Mouse (Mus musculus): ENCODE data around the gene Skil.

Gene Skil

DNA sequence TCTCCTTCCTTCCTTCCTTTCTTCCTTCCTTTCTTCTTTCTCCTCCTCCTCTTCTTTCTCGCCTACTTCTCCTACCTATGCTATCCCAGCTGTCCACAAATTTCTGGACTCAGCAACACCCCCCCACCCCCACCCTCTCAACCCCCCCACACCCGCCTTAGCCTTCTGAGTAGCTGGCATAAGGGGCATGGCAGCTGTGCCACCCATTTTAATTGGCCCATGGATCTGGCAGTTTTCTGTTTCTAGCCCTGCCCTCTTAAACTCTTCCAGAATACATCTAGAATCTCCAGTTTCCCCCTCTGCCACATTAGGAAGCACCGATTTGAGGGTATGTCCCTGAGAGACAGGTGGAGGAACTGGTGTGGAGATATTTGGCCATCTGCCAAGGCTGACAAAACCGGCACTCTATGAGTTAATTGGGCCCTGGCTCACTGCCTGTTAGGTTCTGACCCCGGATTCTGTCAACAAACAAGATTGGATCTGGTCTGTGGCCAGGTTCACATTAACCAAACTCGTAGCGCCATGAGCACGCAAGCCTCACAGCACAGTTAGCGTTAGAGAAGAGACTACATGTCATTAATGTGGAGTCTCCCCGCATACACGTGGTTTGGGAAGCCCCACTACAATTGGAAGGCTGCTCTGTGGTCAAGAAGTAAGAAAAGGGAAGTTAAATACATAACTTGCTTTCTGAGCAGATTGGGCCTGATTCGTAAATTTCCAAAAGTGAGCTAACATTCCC, 11.2 kb upstream of the Skil start:
- in situ Hi-C loops (cut with MboI), result no loop called here

DNA sequence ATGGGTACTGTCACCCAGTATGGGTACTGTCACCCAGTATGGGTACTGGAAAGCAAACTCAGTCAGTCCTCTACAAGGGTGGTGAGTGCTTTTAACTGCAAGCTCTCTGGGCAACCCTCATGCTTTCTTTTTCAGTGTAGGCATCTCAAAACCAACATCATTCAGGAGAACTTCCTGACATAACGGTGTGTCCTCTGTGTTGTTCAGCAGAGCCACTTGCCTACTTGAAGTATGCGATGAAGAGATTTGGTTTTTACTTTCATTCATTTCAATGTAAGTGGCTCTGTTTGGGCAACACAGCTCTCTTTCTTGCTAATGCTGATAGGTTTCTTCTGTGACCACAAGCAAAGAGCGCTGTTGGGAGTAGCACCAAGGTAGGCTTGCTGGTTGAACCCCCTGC, 9.9 kb upstream of the Skil start:
- in situ Hi-C loops (cut with MboI), result no loop called here

DNA sequence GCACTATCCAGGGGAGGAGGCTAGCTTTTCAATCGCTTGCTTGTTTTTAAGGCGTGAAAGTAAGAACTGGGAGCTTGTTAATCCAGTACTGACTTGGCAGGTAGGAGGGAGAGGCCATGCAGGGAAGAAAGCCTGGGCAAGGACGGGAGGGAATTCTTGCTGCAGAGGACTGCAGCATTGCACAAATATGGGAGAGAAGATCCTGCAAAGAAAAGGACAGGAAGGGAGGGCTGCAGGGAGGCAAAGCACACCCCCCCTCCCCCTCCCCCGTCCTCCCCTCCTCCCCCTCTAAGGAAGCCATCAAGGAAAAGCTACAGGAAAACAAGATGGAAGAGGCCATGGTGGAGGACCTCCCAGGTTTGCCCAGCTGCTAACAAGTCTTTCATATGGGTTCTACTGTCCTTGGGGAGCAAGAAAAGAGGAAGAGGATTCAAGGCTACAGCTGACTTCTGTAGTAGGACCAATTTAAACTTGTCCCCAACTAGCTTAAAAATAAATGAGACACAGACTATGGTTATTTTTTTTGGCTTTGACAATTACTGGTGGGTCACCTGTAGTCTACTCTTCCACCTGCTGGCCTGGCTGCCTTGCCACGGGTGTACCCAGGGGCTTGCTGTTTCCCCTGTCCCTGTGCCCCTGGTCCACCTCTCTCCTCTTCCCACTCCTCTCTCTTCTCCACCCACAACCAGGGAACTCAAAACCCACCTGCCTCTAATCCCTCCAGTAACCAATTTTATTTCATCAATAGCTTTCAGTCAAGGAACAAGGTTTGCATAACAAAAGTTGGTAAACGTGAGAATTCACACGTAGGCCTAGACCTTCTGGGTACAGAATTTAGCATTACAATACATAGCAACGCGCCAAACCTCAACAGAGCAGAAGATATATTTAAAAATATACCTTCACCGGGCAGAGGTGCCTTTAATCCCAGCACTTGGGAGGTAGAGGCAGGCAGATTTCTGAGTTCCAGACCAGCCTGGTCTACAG, 5.8 kb upstream of the Skil start:
- in situ Hi-C loops (cut with MboI), result no loop called here

- in situ Hi-C loops (cut with MboI), result loop anchor here (5.0 kb wide), 1 partner anchor 33 kb away; no protein-coding TSS in a partner anchor
Observed at GRCm38 (mm10) chr3:31089956-31090355, 4.9 kb upstream of the Skil start.

GRCm38 (mm10) chr3:31093196-31093595, 1.7 kb upstream of the Skil start:
- in situ Hi-C loops (cut with MboI), result loop anchor here (5.0 kb wide), 1 partner anchor 36 kb away; no protein-coding TSS in a partner anchor

DNA sequence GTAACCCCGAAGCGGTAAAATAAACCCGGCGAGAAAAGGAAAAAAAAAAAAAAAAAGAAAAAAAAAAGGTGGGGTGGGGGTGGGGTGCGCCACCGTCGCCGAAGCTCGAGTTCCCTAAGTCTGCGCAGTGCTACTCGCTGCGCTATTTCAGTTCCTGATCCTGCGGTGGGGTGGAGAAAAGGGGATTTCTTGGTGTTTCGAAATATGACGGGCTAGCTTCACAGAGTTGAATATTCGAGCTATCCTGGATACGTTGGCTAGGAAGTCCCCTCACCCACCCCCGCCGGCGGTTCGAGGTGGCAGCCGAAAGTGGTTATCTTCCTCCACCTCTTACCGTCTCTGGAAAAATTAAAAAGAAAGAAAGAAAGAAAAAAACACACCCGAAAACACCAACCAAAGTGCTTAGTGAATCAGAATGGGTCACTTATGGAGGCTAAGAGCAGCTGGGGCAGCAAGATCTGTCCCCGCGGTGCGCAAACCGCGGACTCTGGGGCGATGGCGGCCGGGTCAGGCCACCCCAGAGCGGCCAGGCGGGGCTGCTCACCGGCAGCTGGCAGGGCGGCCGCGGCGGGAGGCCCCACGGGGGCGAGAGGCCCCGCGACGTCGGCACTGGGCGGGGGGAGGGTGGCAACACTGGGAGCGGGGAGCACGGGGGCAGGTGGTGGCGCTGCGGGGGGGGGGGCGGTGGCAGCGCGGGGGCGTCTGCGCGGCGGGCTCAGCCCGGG, 1.1 kb upstream of the Skil start:
- in situ Hi-C loops (cut with MboI), result loop anchor here (5.0 kb wide), 1 partner anchor 36 kb away; no protein-coding TSS in a partner anchor

DNA sequence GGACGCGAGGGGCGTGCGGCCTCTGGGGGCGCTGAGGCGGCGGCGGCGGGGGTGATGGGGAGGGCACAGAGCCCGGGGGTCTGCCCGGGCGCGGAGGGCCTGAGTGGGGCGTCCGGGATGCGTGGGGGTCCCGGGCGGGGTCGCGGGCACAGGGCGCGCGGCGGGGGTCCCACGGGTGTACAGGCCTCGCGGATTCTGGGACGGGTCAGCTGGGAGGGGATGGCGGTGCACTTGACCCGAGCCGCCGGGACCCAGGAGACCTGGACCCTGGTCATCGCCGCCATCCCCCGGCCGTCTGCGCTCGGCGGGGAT, 277 bp downstream of the Skil start:
- in situ Hi-C loops (cut with MboI), result no loop called here

GRCm38 (mm10) chr3:31095491-31096154, 765 bp downstream of the Skil start:
- in situ Hi-C loops (cut with MboI), result no loop called here

- in situ Hi-C loops (cut with MboI), result no loop called here
Observed at GRCm38 (mm10) chr3:31096155-31097101, 1.6 kb downstream of the Skil start.

GRCm38 (mm10) chr3:31097102-31097720, 2.4 kb downstream of the Skil start:
- in situ Hi-C loops (cut with MboI), result no loop called here

- in situ Hi-C loops (cut with MboI), result no loop called here
Observed at GRCm38 (mm10) chr3:31097976-31098375, 3.1 kb downstream of the Skil start.

DNA sequence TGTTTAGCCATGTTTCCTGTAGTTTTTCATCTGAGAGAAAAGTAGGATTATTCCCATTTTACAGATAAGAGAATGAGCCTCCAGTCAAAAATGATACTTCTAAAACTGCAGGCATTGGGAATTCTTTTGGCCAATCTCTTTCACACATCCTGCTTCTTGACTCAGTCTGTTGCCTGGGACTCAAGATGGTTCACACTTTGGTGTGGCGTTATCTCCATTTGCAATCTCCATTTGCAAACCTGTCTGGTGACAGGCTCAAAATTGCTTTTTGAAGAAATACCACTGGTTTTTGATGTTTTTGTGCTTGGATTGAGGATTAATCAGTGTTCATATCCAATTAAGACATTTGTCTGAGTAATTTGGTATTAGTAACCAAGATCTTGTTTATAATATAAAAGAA, 3.7 kb downstream of the Skil start:
- in situ Hi-C loops (cut with MboI), result no loop called here

DNA sequence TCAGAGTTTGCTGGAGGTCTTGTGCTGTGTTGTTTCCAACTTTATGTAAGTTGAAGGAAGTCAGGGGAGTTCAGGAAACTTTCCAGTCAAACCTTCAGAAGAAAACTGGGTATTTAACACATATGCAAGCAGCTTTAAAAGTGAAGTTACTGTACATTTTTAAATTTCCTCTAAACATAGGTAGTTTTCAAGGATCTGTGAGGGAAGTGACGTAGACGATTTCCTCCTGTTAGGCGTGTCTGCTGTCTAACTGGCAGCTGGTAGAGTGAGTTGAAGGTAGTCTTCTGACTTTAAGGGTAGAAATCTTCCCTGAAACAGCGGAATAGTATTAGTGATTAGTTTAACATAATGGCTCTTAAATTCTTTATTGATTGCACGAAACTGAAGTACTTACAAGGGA, 5.2 kb downstream of the Skil start:
- in situ Hi-C loops (cut with MboI), result no loop called here

GRCm38 (mm10) chr3:31100802-31101201, 5.9 kb downstream of the Skil start:
- in situ Hi-C loops (cut with MboI), result no loop called here

DNA sequence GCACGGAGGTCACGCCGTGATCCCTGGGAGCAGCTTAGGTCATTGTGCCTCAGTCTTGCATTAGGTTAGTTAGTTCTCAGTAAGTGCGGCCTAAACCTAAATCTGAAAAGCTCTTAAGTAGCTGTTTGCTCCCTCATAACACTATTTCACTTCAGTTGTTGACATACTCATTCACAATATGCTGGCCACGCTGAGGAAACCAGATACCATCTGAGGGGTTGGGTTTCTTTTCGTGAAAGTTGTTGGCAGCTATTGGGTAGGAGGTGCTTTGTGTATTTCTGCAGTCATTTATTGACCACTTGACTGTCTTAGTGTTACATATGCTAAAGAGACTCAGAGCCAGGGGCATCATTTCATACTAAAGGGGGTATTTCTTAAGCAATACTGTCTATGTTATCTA, 10.1 kb downstream of the Skil start:
- in situ Hi-C loops (cut with MboI), result no loop called here

DNA sequence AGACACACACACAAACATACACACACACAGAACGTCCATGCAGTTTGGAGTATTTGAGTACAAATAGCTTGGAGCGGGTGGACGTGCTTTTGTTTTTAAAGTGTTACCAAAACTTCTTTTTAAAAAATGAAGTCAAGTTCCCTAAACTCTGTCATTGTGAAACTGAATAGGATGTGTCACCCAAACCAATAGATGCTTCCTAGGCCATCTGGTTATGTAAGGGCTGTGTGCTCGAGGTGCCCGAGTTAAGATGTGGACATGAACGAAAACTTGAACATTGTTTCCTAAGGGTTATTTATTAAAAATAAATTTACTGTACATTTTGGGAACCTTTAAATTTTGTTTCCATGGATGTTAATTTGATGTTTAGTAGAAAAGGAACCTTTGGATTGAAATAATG, 11.7 kb downstream of the Skil start:
- in situ Hi-C loops (cut with MboI), result no loop called here

- in situ Hi-C loops (cut with MboI), result no loop called here
Observed at GRCm38 (mm10) chr3:31107674-31108073, 12.8 kb downstream of the Skil start.

DNA sequence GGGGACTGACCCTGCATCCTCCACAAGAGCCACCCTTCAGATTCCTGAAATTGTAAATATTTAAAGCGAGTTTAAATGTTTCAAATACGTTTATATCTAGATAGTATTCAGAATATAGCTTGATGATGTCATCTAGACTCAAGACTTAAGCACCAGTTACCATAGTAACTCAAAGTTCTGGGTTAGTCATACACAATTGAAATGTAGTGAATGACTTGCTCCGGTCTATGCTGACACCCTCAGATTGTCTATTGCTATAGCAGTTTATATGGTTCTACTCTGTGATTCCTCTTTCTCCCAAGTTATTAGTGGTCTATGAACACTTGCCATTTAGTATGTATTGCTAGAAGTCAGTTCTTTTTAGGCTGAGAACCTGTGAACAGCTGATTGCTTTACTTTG, 14.2 kb downstream of the Skil start:
- in situ Hi-C loops (cut with MboI), result no loop called here

GRCm38 (mm10) chr3:31123098-31123497, 28.2 kb downstream of the Skil start:
- in situ Hi-C loops (cut with MboI), result no loop called here

DNA sequence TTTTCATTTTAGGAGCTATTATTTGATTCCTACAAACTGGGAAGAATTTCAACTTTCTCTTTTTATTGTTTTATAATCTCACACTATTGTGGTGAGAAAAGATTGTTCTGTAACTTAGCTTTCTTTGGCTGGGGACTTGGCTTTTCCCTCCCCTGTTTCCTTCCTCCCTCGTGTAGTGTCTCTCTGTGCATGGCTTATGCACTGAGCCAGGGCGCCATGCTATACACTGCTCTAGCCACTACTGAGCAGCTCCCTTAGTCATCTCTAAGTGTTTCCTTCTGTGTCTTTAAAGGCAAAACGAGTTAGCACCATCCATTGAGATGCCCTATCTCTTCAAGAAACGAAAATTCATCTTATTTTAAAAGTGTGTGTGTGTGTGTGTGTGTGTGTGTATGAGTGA, 31.4 kb downstream of the Skil start:
- in situ Hi-C loops (cut with MboI), result loop anchor here (25.0 kb wide), 1 partner anchor 514 kb away; the partner anchor contains the start of gene Mynn
